Mouse (Mus musculus): ENCODE measurements around the gene Galnt10. TPM values are rescaled to one million over a fixed set of nuclear protein-coding genes. Genes with fewer than 3 reads are reported as not detected.

The Galnt10 gene
- total and polyA plus RNA-seq, 3 experiments = 5.2 to 8.7 (median 5.6) TPM

GRCm38 (mm10) chr11:57648196-57648800 lies 3.1 kb downstream of the Galnt10 start:
- no peaks in the 10 kb centered on the region for H3K27me3 ChIP-seq (ENCODE audit: control insufficient read depth, insufficient read depth, low read length)
- no peak overlapping the region for H3K4me3 ChIP-seq
- H3K36me3 ChIP-seq (ENCODE audit: control insufficient read depth, insufficient read depth, low read length) = no peaks in the 10 kb centered on the region
- intact Hi-C loops (cut with DNase I) = loop anchor here (5.0 kb wide), 1 partner anchor 39 kb away; no protein-coding TSS in a partner anchor
- H3K9ac ChIP-seq (ENCODE audit: low read depth, low read length) = no peak overlapping the region
- H3K27ac ChIP-seq = no peak overlapping the region
- WGBS = 93% methylated on average over 11 of the region's 11 CpGs
- DNase-seq = peak in 1 of 2 experiments; percentile 14
- H3K79me2 ChIP-seq (replicated peaks; ENCODE audit: control insufficient read depth, insufficient read depth, low read length) = no peaks in the 10 kb centered on the region
- peaks cover 4% of the 10 kb centered on the region; the same call in 1 of the 2 replicates for H3K4me1 ChIP-seq (ENCODE audit: control insufficient read depth, insufficient read depth, low read length)
- TF ChIP-seq CTCF (IDR thresholded peaks at IDR 0.05) = no peak
- TF ChIP-seq EP300 (IDR thresholded peaks at IDR 0.05; ENCODE audit: insufficient read depth, low read depth, low read length) = no peak
- TF ChIP-seq POLR2A (IDR thresholded peaks at IDR 0.05; ENCODE audit: insufficient read depth, low read depth, low read length) = no peak

DNA sequence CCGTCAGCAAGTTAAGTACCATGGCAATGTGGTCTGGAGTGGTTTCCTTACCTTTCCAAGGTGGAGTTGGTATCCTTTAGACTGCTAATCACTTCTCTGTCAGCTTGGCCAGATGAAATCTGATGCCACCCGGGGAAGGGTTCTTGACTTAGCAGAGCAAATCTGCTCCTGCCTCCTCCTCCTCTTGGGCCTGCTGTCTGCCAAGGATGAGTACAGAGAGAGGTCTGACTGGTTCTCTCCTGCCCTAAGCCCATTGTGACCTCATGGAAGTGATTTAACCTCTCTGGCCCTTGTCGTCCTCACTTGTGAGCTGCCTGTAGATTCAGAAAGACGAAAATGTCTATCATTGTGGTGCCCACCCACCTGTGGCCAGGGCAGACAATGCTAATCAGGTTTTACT lies 4.0 kb downstream of the Galnt10 start:
- no peak for TF ChIP-seq POLR2A (IDR thresholded peaks at IDR 0.05; ENCODE audit: insufficient read depth, low read depth, low read length)
- no peak for TF ChIP-seq EP300 (IDR thresholded peaks at IDR 0.05; ENCODE audit: insufficient read depth, low read depth, low read length)
- TF ChIP-seq CTCF (IDR thresholded peaks at IDR 0.05) = no peak
- H3K9ac ChIP-seq (ENCODE audit: low read depth, low read length) = no peak overlapping the region
- H3K4me3 ChIP-seq = no peak overlapping the region
- intact Hi-C loops (cut with DNase I) = loop anchor here (5.0 kb wide), 1 partner anchor 38 kb away; no protein-coding TSS in a partner anchor
- no peak overlapping the region for H3K27ac ChIP-seq
- WGBS = 83% methylated on average over 4 of the region's 4 CpGs
- DNase-seq = peak in 1 of 2 experiments; percentile 10
- no peaks in the 10 kb centered on the region for H3K27me3 ChIP-seq (ENCODE audit: control insufficient read depth, insufficient read depth, low read length)
- H3K4me1 ChIP-seq (ENCODE audit: control insufficient read depth, insufficient read depth, low read length) = peaks cover 5% of the 10 kb centered on the region
- H3K79me2 ChIP-seq (replicated peaks; ENCODE audit: control insufficient read depth, insufficient read depth, low read length) = no peaks in the 10 kb centered on the region
- no peaks in the 10 kb centered on the region for H3K36me3 ChIP-seq (ENCODE audit: control insufficient read depth, insufficient read depth, low read length)

- 82% methylated on average over 10 of the region's 10 CpGs for WGBS
- DNase-seq = peak in 1 of 2 experiments; percentile 8
- intact Hi-C loops (cut with DNase I) = loop anchor here (5.0 kb wide), 1 partner anchor 38 kb away; no protein-coding TSS in a partner anchor
- Histone ChIP-seq H3K4me1 (ENCODE audit: control insufficient read depth, insufficient read depth, low read length) (peaks cover 7% of the 10 kb centered on the region), H3K4me3 (no peak overlapping the region), H3K27ac (no peak overlapping the region), H3K79me2 (replicated peaks; ENCODE audit: control insufficient read depth, insufficient read depth, low read length) (no peaks in the 10 kb centered on the region), H3K9ac (ENCODE audit: low read depth, low read length) (no peak overlapping the region), H3K27me3 (ENCODE audit: control insufficient read depth, insufficient read depth, low read length) (no peaks in the 10 kb centered on the region), H3K36me3 (ENCODE audit: control insufficient read depth, insufficient read depth, low read length) (no peaks in the 10 kb centered on the region)
- TF ChIP-seq CTCF (IDR thresholded peaks at IDR 0.05) = no peak
These were observed 4.4 kb downstream of the Galnt10 start for GRCm38 (mm10) chr11:57649671-57650070.

DNA sequence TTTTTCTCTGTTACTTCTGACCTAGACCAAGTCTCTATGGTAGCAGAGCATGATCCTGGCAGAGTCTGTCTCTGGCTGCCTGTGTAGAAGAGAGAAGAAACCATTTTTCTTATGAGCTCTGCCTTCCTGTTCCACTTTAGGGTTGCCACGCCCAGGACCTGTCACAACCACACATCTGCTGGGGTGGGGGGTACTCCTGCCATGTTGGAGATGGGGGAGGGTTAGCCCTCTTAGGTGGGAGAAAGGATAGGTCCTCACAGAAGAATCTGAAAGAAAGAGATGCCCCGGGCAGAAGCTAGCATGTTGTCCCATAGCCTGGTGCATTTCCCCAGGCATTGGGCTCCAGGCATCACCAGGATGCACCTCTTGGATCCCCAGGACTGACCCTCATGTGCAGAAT lies 5.6 kb downstream of the Galnt10 start:
- WGBS = 69% methylated on average over 2 of the region's 2 CpGs
- Histone ChIP-seq H3K4me1 (ENCODE audit: control insufficient read depth, insufficient read depth, low read length) (peaks cover 10% of the 10 kb centered on the region), H3K79me2 (replicated peaks; ENCODE audit: control insufficient read depth, insufficient read depth, low read length) (no peaks in the 10 kb centered on the region), H3K27ac (no peak overlapping the region), H3K9ac (ENCODE audit: low read depth, low read length) (no peak overlapping the region), H3K36me3 (ENCODE audit: control insufficient read depth, insufficient read depth, low read length) (no peaks in the 10 kb centered on the region), H3K27me3 (ENCODE audit: control insufficient read depth, insufficient read depth, low read length) (no peaks in the 10 kb centered on the region), H3K4me3 (no peak overlapping the region)
- intact Hi-C loops (cut with DNase I) = no loop called here
- TF ChIP-seq CTCF (IDR thresholded peaks at IDR 0.05) (no peak), POLR2A (IDR thresholded peaks at IDR 0.05; ENCODE audit: insufficient read depth, low read depth, low read length) (no peak), EP300 (IDR thresholded peaks at IDR 0.05; ENCODE audit: insufficient read depth, low read depth, low read length) (no peak)
- no peak for DNase-seq

GRCm38 (mm10) chr11:57651281-57651810 lies 6.1 kb downstream of the Galnt10 start:
- 38% methylated on average over 15 of the region's 15 CpGs for WGBS
- intact Hi-C loops (cut with DNase I) = no loop called here
- no peak overlapping the region for H3K27ac ChIP-seq

GRCm38 (mm10) chr11:57652206-57652922 lies 7.1 kb downstream of the Galnt10 start:
- no peak overlapping the region for H3K4me3 ChIP-seq
- DNase-seq = peak in 1 of 2 experiments; percentile 14
- H3K27ac ChIP-seq = no peak overlapping the region
- H3K36me3 ChIP-seq (ENCODE audit: control insufficient read depth, insufficient read depth, low read length) = no peaks in the 10 kb centered on the region
- H3K9ac ChIP-seq (ENCODE audit: low read depth, low read length) = no peak overlapping the region
- TF ChIP-seq POLR2A (IDR thresholded peaks at IDR 0.05; ENCODE audit: insufficient read depth, low read depth, low read length) (no peak), EP300 (IDR thresholded peaks at IDR 0.05; ENCODE audit: insufficient read depth, low read depth, low read length) (no peak), CTCF (IDR thresholded peaks at IDR 0.05) (no peak)
- peaks cover 9% of the 10 kb centered on the region for H3K4me1 ChIP-seq (ENCODE audit: control insufficient read depth, insufficient read depth, low read length)
- no peaks in the 10 kb centered on the region for H3K79me2 ChIP-seq (replicated peaks; ENCODE audit: control insufficient read depth, insufficient read depth, low read length)
- no peaks in the 10 kb centered on the region for H3K27me3 ChIP-seq (ENCODE audit: control insufficient read depth, insufficient read depth, low read length)
- intact Hi-C loops (cut with DNase I) = no loop called here
- 93% methylated on average over 23 of the region's 23 CpGs for WGBS

More at GRCm38 (mm10) chr11:57651281-57651810, 6.1 kb downstream of the Galnt10 start:
- H3K36me3 ChIP-seq (ENCODE audit: control insufficient read depth, insufficient read depth, low read length) = no peaks in the 10 kb centered on the region
- no peak overlapping the region for H3K4me3 ChIP-seq
- no peaks in the 10 kb centered on the region for H3K79me2 ChIP-seq (replicated peaks; ENCODE audit: control insufficient read depth, insufficient read depth, low read length)
- H3K4me1 ChIP-seq (ENCODE audit: control insufficient read depth, insufficient read depth, low read length) = peaks cover 9% of the 10 kb centered on the region
- no peaks in the 10 kb centered on the region for H3K27me3 ChIP-seq (ENCODE audit: control insufficient read depth, insufficient read depth, low read length)
- peak; percentile 32 for TF ChIP-seq CTCF (IDR thresholded peaks at IDR 0.05)
- no peak for TF ChIP-seq POLR2A (IDR thresholded peaks at IDR 0.05; ENCODE audit: insufficient read depth, low read depth, low read length)
- no peak overlapping the region for H3K9ac ChIP-seq (ENCODE audit: low read depth, low read length)
- DNase-seq = peak in 1 of 2 experiments; percentile 18

All from heart, adult 2 months (tissue).